In genomic region chr17:46017946-46018735, GRCm38 (mm10) we compare ENCODE assay signal across 16 mouse cellular contexts. TPM values are rescaled to one million over a fixed set of nuclear protein-coding genes. Genes with fewer than 3 reads are reported as not detected.
DNase-seq lines count a peak whose midpoint lies in the region; ATAC-seq and TF ChIP-seq lines count a peak whose summit lies in the region.
"Had no signal": no experiment of that assay in that cellular context is flagged by ENCODE, and none has a peak within 500 bp of the region (broad histone marks: within the 10 kb centered on the region; RNA-seq: fewer than 3 reads in every experiment).

No protein-coding gene starts in this region.

- WGBS in liver, embryonic 11.5 days = 83% methylated on average over 24 of the region's 24 CpGs
- 73% methylated on average over 24 of the region's 24 CpGs for WGBS in liver, postnatal 0 days (ENCODE audit: insufficient replicate concordance)

- no peak overlapping the region for H3K9ac ChIP-seq in liver, embryonic 11.5 days (ENCODE audit: low read depth, low read length)
- H3K9ac ChIP-seq in liver, postnatal 0 days (replicated peaks) = no peak overlapping the region
- H3K9ac ChIP-seq: embryonic facial prominence, embryonic 12.5 days had no signal

- no peak for DNase-seq in gastrocnemius, adult 2 months
- no peak for DNase-seq in gastrocnemius, postnatal 10 days
- peak; percentile 56 for DNase-seq in liver
- DNase-seq in liver, embryonic 11.5 days (ENCODE audit: low spot score) = no peak
- peak; percentile 63 for DNase-seq in kidney, postnatal 10 days
- DNase-seq in liver, postnatal 0 days = peak; percentile 76
- DNase-seq in left cerebral cortex, postnatal 14 days (ENCODE audit: low spot score in 2 of 2) = no peak
- DNase-seq in lung, adult 18-20 months = no peak
- DNase-seq: cerebellum, postnatal 25 days; thymus, adult 18-20 months had no signal

- H3K9me3 ChIP-seq in liver, embryonic 11.5 days (ENCODE audit: control insufficient read depth, low read length) = no peaks in the 10 kb centered on the region
- H3K9me3 ChIP-seq in liver, postnatal 0 days (ENCODE audit: low read length) = no peaks in the 10 kb centered on the region
- H3K9me3 ChIP-seq: embryonic facial prominence, embryonic 12.5 days; forebrain, embryonic 10.5 days; G1E; hindbrain, embryonic 10.5 days had no signal

- no peak; the same call in 1 of the 2 replicates for TF ChIP-seq EP300 in liver, postnatal 0 days (IDR thresholded peaks at IDR 0.05; ENCODE audit: low read depth)

- H3K36me3 ChIP-seq in liver, embryonic 11.5 days (ENCODE audit: control insufficient read depth, insufficient read depth, low read length) = peaks cover 25% of the 10 kb centered on the region
- peaks cover 63% of the 10 kb centered on the region for H3K36me3 ChIP-seq in liver, postnatal 0 days (replicated peaks; ENCODE audit: insufficient read depth, low read length)

- no peak for ATAC-seq in liver, embryonic 11.5 days (replicated peaks; ENCODE audit: low FRiP score)
- peak; percentile 69 for ATAC-seq in liver, postnatal 0 days
- ATAC-seq: intestine, embryonic 16.5 days; lung, postnatal 0 days had no signal

- no peak overlapping the region for H3K4me2 ChIP-seq in liver, embryonic 11.5 days
- H3K4me2 ChIP-seq in liver, postnatal 0 days (ENCODE audit: low read depth, low read length) = no peak overlapping the region
- H3K4me2 ChIP-seq: embryonic facial prominence, embryonic 12.5 days had no signal

- H3K4me1 ChIP-seq in liver, embryonic 11.5 days (replicated peaks; ENCODE audit: control insufficient read depth, insufficient read depth, low read length) = no peaks in the 10 kb centered on the region
- H3K4me1 ChIP-seq in liver, postnatal 0 days (ENCODE audit: insufficient read depth) = peaks cover 15% of the 10 kb centered on the region
- H3K4me1 ChIP-seq: embryonic facial prominence, embryonic 12.5 days; forebrain, embryonic 10.5 days; hindbrain, embryonic 10.5 days had no signal

- intact Hi-C loops in gastrocnemius, adult 2 months (cut with DNase I) = no loop called here
- intact Hi-C loops in left cerebral cortex, postnatal 14 days (cut with DNase I) = no loop called here

- no peak overlapping the region for H3K4me3 ChIP-seq in gastrocnemius, adult 2 months
- no peak overlapping the region for H3K4me3 ChIP-seq in liver, embryonic 11.5 days (ENCODE audit: low read depth, low read length)
- no peak overlapping the region for H3K4me3 ChIP-seq in liver, postnatal 0 days (ENCODE audit: low read depth, low read length)
- H3K4me3 ChIP-seq: embryonic facial prominence, embryonic 12.5 days; forebrain, embryonic 10.5 days; hindbrain, embryonic 10.5 days had no signal

- 0 out of 2 replicates have a peak overlapping the region, but pooled peaks have one; percentile 1 for H3K27ac ChIP-seq in gastrocnemius, adult 2 months
- H3K27ac ChIP-seq in liver, embryonic 11.5 days (ENCODE audit: low read depth, low read length) = no peak overlapping the region
- H3K27ac ChIP-seq in liver, postnatal 0 days (ENCODE audit: low read depth) = peak overlapping the region; percentile 49; the same call in 1 of the 2 replicates
- H3K27ac ChIP-seq: embryonic facial prominence, embryonic 12.5 days; forebrain, embryonic 10.5 days; hindbrain, embryonic 10.5 days had no signal

- no peaks in the 10 kb centered on the region for H3K27me3 ChIP-seq in liver, embryonic 11.5 days (replicated peaks; ENCODE audit: control insufficient read depth, insufficient read depth, low read length)
- no peaks in the 10 kb centered on the region for H3K27me3 ChIP-seq in liver, postnatal 0 days (ENCODE audit: insufficient read depth, low read length)
- H3K27me3 ChIP-seq: embryonic facial prominence, embryonic 12.5 days had no signal

- TF ChIP-seq CTCF in gastrocnemius, adult 2 months (IDR thresholded peaks at IDR 0.05) = no peak
- TF ChIP-seq CTCF in liver, postnatal 0 days (IDR thresholded peaks at IDR 0.05; ENCODE audit: low read depth) = no peak

RNA-seq across cellular contexts. Expression of gene Vegfa, which starts 14.0 kb away (rescaled TPM):
- total RNA-seq in gastrocnemius, adult 2 months (2021) = 100 to 1,000 TPM; 135 to 219 TPM
- 100 to 1,000 TPM in 1 of 2 experiments, 10 to 100 TPM in 1; 73.8 to 125 TPM for total RNA-seq in gastrocnemius, postnatal 10 days (2021)
- polyA plus RNA-seq in liver, embryonic 11.5 days (2014; fragmentation: Nextera tagmentation; extraction: Ambion mirVana) = 3.4 and 4.6 TPM in 2 replicates
- polyA plus RNA-seq in liver, postnatal 0 days (2015; fragmentation: Nextera tagmentation; extraction: Ambion mirVana) = 2.8 and 3.1 TPM in 2 replicates
- 10 to 100 TPM; 88.1 to 94.7 TPM for total RNA-seq in left cerebral cortex, postnatal 14 days (2021)

Comparison
In these comparisons a context has a peak if more than half of its experiments do, and no peak if none do; other contexts are left out.
1. DNase-seq: peak in liver (single experiment), kidney, postnatal 10 days (single experiment) and liver, postnatal 0 days (single experiment); none in gastrocnemius, adult 2 months (single experiment), gastrocnemius, postnatal 10 days (single experiment), liver, embryonic 11.5 days (single experiment), left cerebral cortex, postnatal 14 days (0 of 2) and lung, adult 18-20 months (0 of 2).